Mouse (Mus musculus) layer of hippocampus, postnatal 25 days (tissue): Measurements from ENCODE around the gene Tldc2. TPM values are rescaled to one million over a fixed set of nuclear protein-coding genes. Genes with fewer than 3 reads are reported as not detected.

Source experiments
- DNase-seq, 2 experiments: peaks; one replicate each; pipeline ENCODE4 v3.0.0; 2022; ENCODE audit warnings: mixed read lengths in 2 of 2, low spot score in 1 of 2; ENCODE audit errors: extremely low spot score in 1 of 2
- total RNA-seq, 2 experiments: library from RNA; stranded (reverse); gene quantifications; 2 replicates each; pipeline ENCODE4 v1.2.3; 2021

The Tldc2 gene
- total RNA-seq, 2 experiments from 2014 or later, result not detected

DNA sequence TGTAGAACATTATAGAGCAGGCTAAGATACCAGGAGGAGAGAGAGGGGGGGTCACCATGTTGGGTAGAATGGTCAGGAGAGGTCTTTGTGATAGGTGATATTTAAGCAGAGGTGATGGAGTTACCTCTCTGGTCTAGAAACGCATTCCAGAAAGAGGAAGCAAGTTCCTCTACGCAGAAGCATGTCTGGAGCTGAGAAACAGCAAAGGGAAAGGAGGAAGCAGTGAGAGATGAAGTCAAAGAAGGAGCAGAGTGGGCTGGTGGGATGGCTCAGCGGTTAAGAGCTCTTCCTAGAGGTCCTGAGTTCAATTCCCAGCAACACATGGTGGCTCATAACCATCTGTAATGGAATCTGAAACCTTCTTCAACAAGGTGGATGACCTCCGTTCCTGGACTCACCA, 55.1 kb downstream of the Tldc2 start:
- no peak for DNase-seq

DNA sequence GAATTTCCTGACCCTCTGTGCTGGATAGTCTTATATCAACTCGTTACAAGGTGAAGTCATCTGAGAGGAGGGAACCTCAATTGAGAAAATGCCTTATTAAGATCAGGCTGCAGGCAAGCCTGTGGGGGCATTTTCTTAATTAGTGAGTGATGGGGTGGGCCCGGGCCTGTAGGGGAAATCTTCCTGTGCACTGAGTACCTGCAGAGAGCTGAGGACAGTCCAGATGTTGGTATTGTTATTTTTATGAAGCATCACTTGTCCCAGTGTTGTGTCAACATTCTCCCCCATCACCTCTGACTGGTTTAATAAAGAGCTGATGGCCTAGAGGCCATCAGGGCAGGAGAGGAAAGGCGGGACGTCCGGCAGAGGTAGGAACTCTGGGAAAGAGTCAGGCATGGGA, 57.3 kb downstream of the Tldc2 start:
- DNase-seq, result no peak

DNA sequence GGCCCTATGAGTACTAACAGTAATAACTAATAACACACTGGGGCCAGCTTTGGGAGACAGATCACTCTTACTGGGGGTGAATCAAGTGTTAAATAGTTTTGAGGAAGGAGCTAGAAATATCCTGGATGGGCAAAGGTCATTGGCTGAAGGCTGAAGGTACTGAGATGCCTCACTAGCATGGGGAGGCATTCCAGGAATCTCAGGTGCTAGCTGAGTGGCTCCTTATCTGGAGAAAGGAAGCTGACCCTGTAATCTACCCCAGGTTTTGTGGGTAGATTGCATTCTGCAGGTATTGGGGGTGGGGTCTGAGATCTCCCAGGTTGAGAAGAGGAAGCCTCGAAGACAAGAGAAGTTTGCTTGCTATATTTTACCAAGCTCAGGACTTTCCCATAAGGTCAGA, 58.3 kb downstream of the Tldc2 start:
- DNase-seq, result no peak

Other genes starting within 250 kb of the Tldc2 start
- 1 to 10 TPM; 1.1 to 2.1 TPM for gene Tgif2, start 247.0 kb upstream of the Tldc2 start, total RNA-seq
- 1 to 10 TPM; 2.0 to 4.3 TPM for gene 4930518I15Rik, start 229.1 kb upstream of the Tldc2 start, total RNA-seq
- 100 to 1,000 TPM; 105 to 112 TPM for gene Rab5if, start 223.9 kb upstream of the Tldc2 start, total RNA-seq
- under 1 TPM; 0.28 to 0.49 TPM for gene Sla2, start 199.9 kb upstream of the Tldc2 start, total RNA-seq
- 100 to 1,000 TPM; 449 TPM for gene Ndrg3, start 95.0 kb upstream of the Tldc2 start, total RNA-seq
- 1 to 10 TPM; 4.0 to 7.2 TPM for gene Dsn1, start 79.9 kb upstream of the Tldc2 start, total RNA-seq
- gene Soga1, start 7.8 kb upstream of the Tldc2 start, total RNA-seq, result 10 to 100 TPM; 36.3 to 46.3 TPM
- gene Samhd1, start 48.2 kb downstream of the Tldc2 start, total RNA-seq, result 10 to 100 TPM; 11.4 to 12.3 TPM
- gene Rbl1, start 117.5 kb downstream of the Tldc2 start, total RNA-seq, result 1 to 10 TPM; 1.3 to 2.2 TPM
- 100 to 1,000 TPM; 133 to 141 TPM for gene Rpn2, start 192.0 kb downstream of the Tldc2 start, total RNA-seq
- 1 to 10 TPM; 1.0 to 1.2 TPM for gene Mroh8, start 192.5 kb downstream of the Tldc2 start, total RNA-seq